25 mouse cellular contexts compared by ENCODE assay signal in genomic region chr9:76312221-76312620, GRCm38 (mm10). TPM values are rescaled to one million over a fixed set of nuclear protein-coding genes. Genes with fewer than 3 reads are reported as not detected.
DNase-seq lines count a peak whose midpoint lies in the region; TF ChIP-seq lines count a peak whose summit lies in the region.
"Had no signal": no experiment of that assay in that cellular context is flagged by ENCODE, and none has a peak within 500 bp of the region (broad histone marks: within the 10 kb centered on the region; RNA-seq: fewer than 3 reads in every experiment).

No protein-coding gene starts in this region.

- no peak for TF ChIP-seq CTCF in E14TG2a.4 (conservative IDR thresholded peaks at IDR 0.05; ENCODE audit: low read length)

- H3K36me3 ChIP-seq in E14TG2a.4 (ENCODE audit: insufficient read depth, low read length): no peaks in the 10 kb centered on the region
- H3K36me3 ChIP-seq: G1E had no signal

- H3K4me3 ChIP-seq in E14TG2a.4 (replicated peaks; ENCODE audit: low read length): peak overlapping the region; percentile 52

- DNase-seq in ES-CJ7 (ENCODE audit: low read depth, low spot score): peak; percentile 75
- peak; percentile 75 for DNase-seq in R1 (ENCODE audit: low read depth, low spot score)
- DNase-seq in ZHBTc4 (ENCODE audit: low read depth, low spot score): peak; percentile 51
- no peak for DNase-seq in gastrocnemius, adult 8-10 months (ENCODE audit: low spot score in 2 of 2)
- no peak for DNase-seq in ovary, postnatal 14 days (ENCODE audit: low spot score)
- no peak for DNase-seq in left cerebral cortex, adult 18-20 months (ENCODE audit: low spot score in 2 of 2)
- no peak for DNase-seq in thymus, postnatal 14 days
- DNase-seq: adrenal gland, adult 2 months; adrenal gland, adult 8-10 months; adrenal gland, postnatal 10 days; adrenal gland, postnatal 14 days; adrenal gland, postnatal 25 days; adrenal gland, postnatal 36 days; B cell, adult 2 months; cerebellum, adult 11 months; cerebellum, adult 11-12 months; cerebellum, adult 18-20 months; cerebellum, adult 2 months; cerebellum, adult 8-10 months; cerebellum, adult 9-10 months had no signal

- peaks cover 36% of the 10 kb centered on the region for H3K4me1 ChIP-seq in E14TG2a.4 (replicated peaks; ENCODE audit: low read depth, low read length)

- no peaks in the 10 kb centered on the region for H3K9me3 ChIP-seq in E14TG2a.4 (ENCODE audit: low read length)
- H3K9me3 ChIP-seq: G1E had no signal

- H3K27me3 ChIP-seq in E14TG2a.4 (ENCODE audit: insufficient read depth, low read length): no peaks in the 10 kb centered on the region
- H3K27me3 ChIP-seq: CH12.LX, Patski had no signal

RNA-seq across cellular contexts. Expression of gene Hcrtr2, which starts 11.4 kb away (rescaled TPM):
- total RNA-seq in gastrocnemius, adult 8-10 months (2022): not detected
- total RNA-seq in left cerebral cortex, adult 18-20 months (2021): 1 to 10 TPM; 2.0 to 2.6 TPM
- total RNA-seq: CH12.LX, MEL had no signal

Comparison
In these comparisons a context has a peak if more than half of its experiments do, and no peak if none do; other contexts are left out.
1. DNase-seq: peak in ES-CJ7 (single experiment), R1 (single experiment) and ZHBTc4 (single experiment); none in gastrocnemius, adult 8-10 months (0 of 2), ovary, postnatal 14 days (single experiment), left cerebral cortex, adult 18-20 months (0 of 2) and thymus, postnatal 14 days (single experiment).